Mouse (Mus musculus): Measurements from ENCODE around the gene Olfr1026.

Gene Olfr1026

GRCm38 (mm10) chr2:85921258-85921657, at the start of gene Olfr1026:
Gene Olfr1026 (plus strand): TSS chr2:85921558.
- ATAC-seq (ENCODE audit: low TSS enrichment), result no peak

GRCm38 (mm10) chr2:85885340-85885739, 36.0 kb upstream of the Olfr1026 start, which contains the start of gene Olfr1023:
Gene Olfr1023 (plus strand): TSS chr2:85885640.
- no peak for ATAC-seq (ENCODE audit: low TSS enrichment)

DNA sequence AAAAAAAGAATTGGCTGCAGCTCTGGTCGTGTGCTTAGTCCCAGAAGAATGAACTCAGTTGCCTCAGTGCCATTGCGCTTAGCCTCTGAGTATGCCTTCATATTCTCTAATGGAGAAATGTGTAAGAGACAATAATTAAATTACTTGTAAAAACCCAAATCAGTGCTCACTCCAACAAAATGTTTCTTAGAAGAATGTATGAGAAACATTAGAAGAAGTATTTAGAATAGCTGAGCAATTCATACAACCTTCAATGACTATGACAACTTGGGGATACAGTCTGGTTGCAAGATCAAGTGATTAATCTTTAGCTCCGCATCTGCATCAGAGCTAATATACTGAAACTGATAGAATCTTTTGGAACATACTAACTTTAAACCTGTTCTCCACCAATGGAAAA, 16.4 kb upstream of the Olfr1026 start, which contains the start of gene Olfr1024:
Gene Olfr1024 (minus strand): TSS at position 101 of the 400 bp plus-strand sequence.
- no peak for ATAC-seq (ENCODE audit: low TSS enrichment)

DNA sequence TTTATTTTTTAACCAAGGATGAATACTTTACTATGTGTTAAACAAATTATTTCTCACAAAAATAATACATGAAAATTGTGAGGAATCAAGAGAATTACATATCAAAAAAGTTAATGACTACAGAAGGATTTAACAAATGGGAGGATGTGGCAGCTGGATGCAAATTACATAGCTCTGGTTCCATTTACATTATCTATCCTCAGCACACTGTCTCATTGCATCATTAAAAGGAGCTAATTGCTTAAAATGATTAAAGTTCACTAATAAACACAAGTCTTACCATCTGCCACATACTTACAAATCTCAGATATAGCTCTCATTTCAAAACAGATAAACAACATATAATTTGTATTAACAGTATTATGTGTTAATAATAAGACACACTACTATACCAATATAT, 8.2 kb upstream of the Olfr1026 start:
- ATAC-seq (ENCODE audit: low TSS enrichment), result no peak

GRCm38 (mm10) chr2:85914893-85915292, 6.5 kb upstream of the Olfr1026 start, which contains the start of gene Olfr1025-ps1:
Gene Olfr1025-ps1 (plus strand): TSS chr2:85915193.
- no peak for ATAC-seq (ENCODE audit: low TSS enrichment)

DNA sequence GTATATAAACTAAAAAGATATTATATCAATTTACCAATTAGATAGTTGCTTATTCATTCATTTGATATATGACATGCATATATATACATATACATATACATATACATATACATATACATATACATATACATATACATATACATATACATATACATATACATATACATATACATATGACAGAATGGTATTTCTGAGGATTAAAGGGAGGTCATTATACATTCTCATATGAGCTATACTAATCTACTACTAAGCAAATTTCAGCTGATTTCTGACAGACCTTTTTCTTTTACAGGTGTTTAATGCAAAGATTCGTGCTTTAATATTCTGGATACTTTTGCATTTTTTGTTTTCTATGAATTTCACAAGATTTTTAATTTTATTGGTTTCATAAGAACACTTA, 28.8 kb downstream of the Olfr1026 start, which contains the start of gene Olfr1028:
Gene Olfr1028 (plus strand): TSS at position 301 of the 400 bp plus-strand sequence.
- no peak for ATAC-seq (ENCODE audit: low TSS enrichment)

- ATAC-seq (ENCODE audit: low TSS enrichment), result no peak
These were observed 52.2 kb downstream of the Olfr1026 start, which contains the start of gene Olfr1029 for GRCm38 (mm10) chr2:85973595-85973994. Gene Olfr1029 (plus strand): TSS chr2:85973895.
